Mouse (Mus musculus): ENCODE results near the gene Smad6.

- TF ChIP-seq CTCF (IDR thresholded peaks at IDR 0.05; ENCODE audit: low read depth, low read length) (no peak), TAL1 (conservative IDR thresholded peaks at IDR 0.05; ENCODE audit: low read depth, low read length) (no peak), GATA1 (IDR thresholded peaks at IDR 0.05; ENCODE audit: borderline replicate concordance, low read length) (no peak), POLR2AphosphoS5 (IDR thresholded peaks at IDR 0.05; ENCODE audit: insufficient replicate concordance, low read depth, low read length) (no peak), GATA2 (IDR thresholded peaks at IDR 0.05; ENCODE audit: borderline replicate concordance, low read depth, low read length) (no peak)
These were observed 21.8 kb downstream of the Smad6 start for GRCm38 (mm10) chr9:64000085-64000484.

All from G1E (cell line).